Comparison of ENCODE assay signal across 8 mouse cellular contexts in genomic region chr3:138741649-138742565, GRCm38 (mm10). TPM values are rescaled to one million over a fixed set of nuclear protein-coding genes. Genes with fewer than 3 reads are reported as not detected.
DNase-seq lines count a peak whose midpoint lies in the region; ATAC-seq and TF ChIP-seq lines count a peak whose summit lies in the region.

TSS of gene Tspan5 (plus strand) at chr3:138742195.

- peak within 1 kb of the TSS; percentile 89 for H3K4me3 ChIP-seq in E14TG2a.4 (replicated peaks; ENCODE audit: low read length)
- peak within 1 kb of the TSS; percentile 95 for H3K4me3 ChIP-seq in forebrain, embryonic 15.5 days
- peak within 1 kb of the TSS; percentile 84 for H3K4me3 ChIP-seq in lung, adult 2 months (replicated peaks; ENCODE audit: extremely low read depth, low read depth, low read length)
- peak within 1 kb of the TSS; percentile 96 for H3K4me3 ChIP-seq in neural tube, embryonic 15.5 days (replicated peaks)

- ATAC-seq in forebrain, embryonic 15.5 days (replicated peaks): peak; percentile 93
- ATAC-seq in neural tube, embryonic 15.5 days (ENCODE audit: low FRiP score): peak; percentile 91

- TF ChIP-seq CTCF in E14TG2a.4 (conservative IDR thresholded peaks at IDR 0.05; ENCODE audit: low read length): no peak
- TF ChIP-seq CTCF in lung, adult 2 months (IDR thresholded peaks at IDR 0.05; ENCODE audit: insufficient read depth, low read length): no peak

- peak within 1 kb of the TSS; percentile 94 for H3K27ac ChIP-seq in forebrain, embryonic 15.5 days (replicated peaks)
- H3K27ac ChIP-seq in neural tube, embryonic 15.5 days (replicated peaks): peak within 1 kb of the TSS; percentile 95

- H3K9ac ChIP-seq in forebrain, embryonic 15.5 days (replicated peaks): peak within 1 kb of the TSS; percentile 89
- peak within 1 kb of the TSS; percentile 91 for H3K9ac ChIP-seq in neural tube, embryonic 15.5 days (replicated peaks)

- under 1% methylated on average over 86 of the region's 100 CpGs for WGBS in forebrain, embryonic 15.5 days
- 3% methylated on average over 99 of the region's 100 CpGs for WGBS in lung, adult 2 months
- under 1% methylated on average over 81 of the region's 100 CpGs for WGBS in neural tube, embryonic 15.5 days

- peak; percentile 39; the same call in 1 of the 2 replicates for TF ChIP-seq POLR2A in lung, adult 2 months (IDR thresholded peaks at IDR 0.05; ENCODE audit: borderline replicate concordance, extremely low read depth, low read depth, low read length)

- peak; percentile 55 for DNase-seq in c-Kit-positive CD71-positive TER-119-positive erythroid progenitor cells, embryonic 14.5 days (ENCODE audit: low spot score)
- peak; percentile 73 to 81 for DNase-seq in heart, postnatal 10 days
- peak; percentile 84 to 91 for DNase-seq in kidney, postnatal 4 days
- peak; percentile 59 for DNase-seq in lung, adult 2 months
- DNase-seq in testis, postnatal 14 days (ENCODE audit: low spot score): peak; percentile 59

- H3K27me3 ChIP-seq in E14TG2a.4 (ENCODE audit: insufficient read depth, low read length): peaks cover 31% of the 10 kb centered on the region
- H3K27me3 ChIP-seq in forebrain, embryonic 15.5 days: no peaks in the 10 kb centered on the region
- no peaks in the 10 kb centered on the region for H3K27me3 ChIP-seq in neural tube, embryonic 15.5 days (replicated peaks)

- H3K36me3 ChIP-seq in E14TG2a.4 (ENCODE audit: insufficient read depth, low read length): no peaks in the 10 kb centered on the region
- no peaks in the 10 kb centered on the region for H3K36me3 ChIP-seq in forebrain, embryonic 15.5 days
- H3K36me3 ChIP-seq in neural tube, embryonic 15.5 days: no peaks in the 10 kb centered on the region

- intact Hi-C loops in heart, postnatal 10 days (cut with DNase I): loop anchor here (5.0 to 10.0 kb wide), 4 partner anchors 70 to 333 kb away; partner anchors contain the start of gene Rap1gds1

- H3K9me3 ChIP-seq in E14TG2a.4 (ENCODE audit: low read length): peaks cover 11% of the 10 kb centered on the region
- H3K9me3 ChIP-seq in forebrain, embryonic 15.5 days: no peaks in the 10 kb centered on the region
- H3K9me3 ChIP-seq in neural tube, embryonic 15.5 days (replicated peaks): no peaks in the 10 kb centered on the region

- H3K4me1 ChIP-seq in E14TG2a.4 (replicated peaks; ENCODE audit: low read depth, low read length): peaks cover 43% of the 10 kb centered on the region
- peaks cover 40% of the 10 kb centered on the region for H3K4me1 ChIP-seq in forebrain, embryonic 15.5 days
- 0 out of 2 replicates have a peak, but pooled peaks cover 2% of the 10 kb centered on the region for H3K4me1 ChIP-seq in lung, adult 2 months (ENCODE audit: control insufficient read depth, insufficient read depth, low read length)
- peaks cover 39% of the 10 kb centered on the region for H3K4me1 ChIP-seq in neural tube, embryonic 15.5 days

- H3K4me2 ChIP-seq in forebrain, embryonic 15.5 days (replicated peaks): peak within 1 kb of the TSS; percentile 66
- peak within 1 kb of the TSS; percentile 83 for H3K4me2 ChIP-seq in neural tube, embryonic 15.5 days

RNA-seq across cellular contexts. Expression of gene Tspan5, which starts in this region (rescaled TPM):
- 89.1 and 104 TPM in 2 replicates for polyA plus RNA-seq in forebrain, embryonic 15.5 days (2015; fragmentation: Nextera tagmentation; extraction: Ambion mirVana)
- total RNA-seq in heart, postnatal 10 days (2021): 10 to 100 TPM; 12.4 to 13.7 TPM
- polyA plus RNA-seq in lung, adult 2 months (2012; rRNA removed): 20.3 and 33.0 TPM in 2 replicates
- polyA plus RNA-seq in neural tube, embryonic 15.5 days (2015; fragmentation: Nextera tagmentation; extraction: Ambion mirVana): 94.2 and 104 TPM in 2 replicates

Comparison
In these comparisons a context has a peak if more than half of its experiments do, and no peak if none do; other contexts are left out.
1. Peak in every context shown above with its lines: DNase-seq, ATAC-seq, H3K4me3 ChIP-seq and H3K27ac ChIP-seq.